Comparison of ENCODE assay signal across 9 mouse cellular contexts in the genomic region with DNA sequence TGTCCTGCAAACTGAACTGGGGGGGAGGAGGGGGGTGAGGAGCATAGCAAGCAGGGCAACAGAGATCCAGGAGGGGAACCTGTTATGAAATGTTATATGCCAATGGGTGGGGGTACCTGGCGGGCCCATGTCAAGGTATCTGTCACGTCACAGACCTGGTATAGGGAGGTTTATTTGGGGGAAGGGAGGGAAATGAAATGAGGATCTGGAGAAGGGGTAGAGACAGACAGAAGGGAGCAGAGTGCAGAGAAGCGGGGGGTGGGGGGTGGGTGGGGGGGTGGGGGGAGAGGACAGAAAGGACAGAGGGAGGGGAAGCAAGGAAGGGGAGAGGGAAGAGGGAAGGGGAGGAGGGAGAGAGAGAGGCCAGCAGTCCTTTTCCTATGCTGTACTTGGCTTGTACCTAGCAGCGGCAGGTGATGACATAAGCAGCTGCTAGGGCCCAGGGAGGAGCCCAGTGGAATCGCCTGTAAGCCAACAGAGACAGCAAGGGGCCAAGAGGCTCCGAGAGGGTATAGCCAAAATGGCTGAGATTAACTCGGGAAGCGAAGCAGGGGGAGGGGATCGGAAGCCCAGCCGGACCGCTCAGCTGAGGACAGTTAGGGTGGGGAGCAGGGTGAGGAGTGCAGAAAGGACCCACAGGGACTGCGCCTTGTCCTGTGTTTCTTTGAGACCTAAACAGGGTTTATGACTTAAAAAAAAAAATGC. TPM values are rescaled to one million over a fixed set of nuclear protein-coding genes. Genes with fewer than 3 reads are reported as not detected.
A peak's percentile ranks its signal among the peaks of the same experiment; 100 is the strongest.
DNase-seq lines count a peak whose midpoint lies in the region; ATAC-seq and TF ChIP-seq lines count a peak whose summit lies in the region.
"Had no signal": no experiment of that assay in that cellular context is flagged by ENCODE, and none has a peak within 500 bp of the region (broad histone marks: within the 10 kb centered on the region; RNA-seq: fewer than 3 reads in every experiment).

No protein-coding gene starts in this region.

- no peaks in the 10 kb centered on the region for H3K9me3 ChIP-seq in heart, embryonic 13.5 days
- no peaks in the 10 kb centered on the region for H3K9me3 ChIP-seq in limb, embryonic 14.5 days (ENCODE audit: control insufficient read depth, low read length)
- H3K9me3 ChIP-seq in neural tube, embryonic 11.5 days (ENCODE audit: control insufficient read depth, low read length): no peaks in the 10 kb centered on the region

- 12% methylated on average over 12 of the region's 12 CpGs for WGBS in heart, embryonic 13.5 days
- WGBS in limb, embryonic 14.5 days: 9% methylated on average over 11 of the region's 12 CpGs
- 15% methylated on average over 12 of the region's 12 CpGs for WGBS in neural tube, embryonic 11.5 days

- no peaks in the 10 kb centered on the region for H3K36me3 ChIP-seq in heart, embryonic 13.5 days
- H3K36me3 ChIP-seq in limb, embryonic 14.5 days (ENCODE audit: control insufficient read depth, insufficient read depth, low read length): no peaks in the 10 kb centered on the region
- H3K36me3 ChIP-seq in neural tube, embryonic 11.5 days (ENCODE audit: control insufficient read depth, insufficient read depth, low read length): no peaks in the 10 kb centered on the region

- peak overlapping the region; percentile 75 for H3K4me2 ChIP-seq in heart, embryonic 13.5 days
- H3K4me2 ChIP-seq in limb, embryonic 14.5 days (replicated peaks; ENCODE audit: low read depth, low read length, severe bottlenecking): peak overlapping the region; percentile 52
- H3K4me2 ChIP-seq in neural tube, embryonic 11.5 days (ENCODE audit: low read depth): peak overlapping the region; percentile 43

- no peak overlapping the region for H3K27ac ChIP-seq in heart, embryonic 13.5 days (replicated peaks)
- no peak overlapping the region for H3K27ac ChIP-seq in limb, embryonic 14.5 days (replicated peaks; ENCODE audit: low read depth, low read length)
- no peak overlapping the region for H3K27ac ChIP-seq in neural tube, embryonic 11.5 days (ENCODE audit: low read depth, low read length)

- DNase-seq in cerebellum, postnatal 10 days: peak; percentile 42 to 61
- DNase-seq in cerebellum, adult 11 months: no peak
- DNase-seq in Muller cell, postnatal 12 days (ENCODE audit: inconsistent ontology term): peak; percentile 4
- peak; percentile 13 for DNase-seq in limb, embryonic 14.5 days (ENCODE audit: low spot score)
- DNase-seq in neural tube, embryonic 11.5 days (ENCODE audit: low spot score): peak; percentile 42
- no peak for DNase-seq in right cerebral cortex, postnatal 25 days
- no peak for DNase-seq in adipocyte (ENCODE audit: low spot score)

- H3K9ac ChIP-seq in heart, embryonic 13.5 days: peak overlapping the region; percentile 73
- H3K9ac ChIP-seq in limb, embryonic 14.5 days (ENCODE audit: low read depth, low read length, severe bottlenecking): peak overlapping the region; percentile 44
- H3K9ac ChIP-seq in neural tube, embryonic 11.5 days (ENCODE audit: low read length): peak overlapping the region; percentile 29

- H3K4me1 ChIP-seq in heart, embryonic 13.5 days: peaks cover 10% of the 10 kb centered on the region
- no peaks in the 10 kb centered on the region for H3K4me1 ChIP-seq in limb, embryonic 14.5 days (ENCODE audit: control insufficient read depth, insufficient read depth, low read length)
- no peaks in the 10 kb centered on the region for H3K4me1 ChIP-seq in neural tube, embryonic 11.5 days (ENCODE audit: control insufficient read depth, insufficient read depth, low read length)

- TF ChIP-seq POLR2A in limb, embryonic 14.5 days (IDR thresholded peaks at IDR 0.05; ENCODE audit: borderline replicate concordance, extremely low read depth, insufficient read depth, insufficient read length): no peak

- no peak for ATAC-seq in heart, embryonic 13.5 days (ENCODE audit: extremely low read depth, insufficient number of reproducible peaks, low FRiP score, low TSS enrichment)
- ATAC-seq in limb, embryonic 14.5 days (ENCODE audit: low FRiP score, low read depth): no peak; the same call in 1 of the 2 replicates
- peak; percentile 60 for ATAC-seq in neural tube, embryonic 11.5 days (ENCODE audit: insufficient read depth, low FRiP score, low TSS enrichment)

- H3K27me3 ChIP-seq in heart, embryonic 13.5 days (replicated peaks): no peaks in the 10 kb centered on the region; the same call in 1 of the 2 replicates
- no peaks in the 10 kb centered on the region for H3K27me3 ChIP-seq in limb, embryonic 14.5 days (ENCODE audit: control insufficient read depth, insufficient read depth, low read length)
- H3K27me3 ChIP-seq in neural tube, embryonic 11.5 days (ENCODE audit: control insufficient read depth, insufficient read depth, low read length): no peaks in the 10 kb centered on the region

- peak overlapping the region; percentile 53 for H3K4me3 ChIP-seq in heart, embryonic 13.5 days
- peak overlapping the region; percentile 32 for H3K4me3 ChIP-seq in limb, embryonic 14.5 days (replicated peaks; ENCODE audit: low read length)
- H3K4me3 ChIP-seq in neural tube, embryonic 11.5 days (ENCODE audit: low read depth, low read length): peak overlapping the region; percentile 13; the same call in 1 of the 2 replicates

RNA-seq across cellular contexts. Expression of a gene that starts 14.5 kb away (rescaled TPM):
- not detected in 2 replicates for polyA plus RNA-seq in heart, embryonic 13.5 days (2015; fragmentation: Nextera tagmentation; extraction: Ambion mirVana)
- not detected in 2 replicates for polyA plus RNA-seq in limb, embryonic 14.5 days (2012; rRNA removed)
- polyA plus RNA-seq in limb, embryonic 14.5 days (2014; fragmentation: Nextera tagmentation; extraction: Ambion mirVana): not detected in 2 replicates
- polyA plus RNA-seq in neural tube, embryonic 11.5 days (2014; fragmentation: Nextera tagmentation; extraction: Ambion mirVana): not detected in 2 replicates
- polyA plus RNA-seq: C2C12 had no signal

Comparison
In these comparisons a context has a peak if more than half of its experiments do, and no peak if none do; other contexts are left out.
1. DNase-seq: peak in cerebellum, postnatal 10 days (2 of 2), Muller cell, postnatal 12 days (single experiment), limb, embryonic 14.5 days (single experiment) and neural tube, embryonic 11.5 days (single experiment); none in cerebellum, adult 11 months (single experiment), right cerebral cortex, postnatal 25 days (single experiment) and adipocyte (single experiment).
2. Peak in every context shown above with its lines, with median percentiles within 50 percentile points of each other: H3K4me2 ChIP-seq, H3K4me3 ChIP-seq and H3K9ac ChIP-seq.